Mouse (Mus musculus) CH12.LX (cell line): Measurements from ENCODE around the gene Ak3. TPM values are rescaled to one million over a fixed set of nuclear protein-coding genes. Genes with fewer than 3 reads are reported as not detected.
A peak's percentile ranks its signal among the peaks of the same experiment; 100 is the strongest.

Source experiments
- DNase-seq: peaks from one replicate; pipeline ENCODE4 v3.0.0-alpha.2; 2013; ENCODE audit errors: extremely low read depth
- H3K27ac ChIP-seq: 2 replicates; pipeline ENCODE4 v1.5.1; 2012; ENCODE audit warnings: low read depth, mild to moderate bottlenecking, control low read depth, moderate library complexity; ENCODE audit not compliant: insufficient read depth
- H3K27me3 ChIP-seq: replicated peaks from 2 replicates; pipeline ENCODE3; 2012; ENCODE audit warnings: inconsistent platforms
- H3K36me3 ChIP-seq, 2 experiments: replicated peaks in 1 of 2; 2 replicates each; pipeline versions ENCODE3 to v1.6.1; 2012; ENCODE audit warnings: inconsistent platforms in 1 of 2, low read length in 1 of 2, mild to moderate bottlenecking in 1 of 2, mixed read lengths in 1 of 2, moderate library complexity in 1 of 2; ENCODE audit not compliant: control insufficient read depth in 1 of 2, insufficient read depth in 1 of 2
- H3K4me1 ChIP-seq, 2 experiments: 2 replicates each; pipeline ENCODE4 v1.6.1; 2012; ENCODE audit warnings: inconsistent platforms in 1 of 2, moderate library complexity in 1 of 2; ENCODE audit not compliant: insufficient read depth in 2 of 2, control insufficient read depth in 1 of 2
- H3K4me2 ChIP-seq: 2 replicates; pipeline ENCODE4 v1.6.1; 2012; ENCODE audit warnings: low read depth, mild to moderate bottlenecking, control low read depth; ENCODE audit not compliant: poor library complexity, insufficient read depth, severe bottlenecking
- H3K4me3 ChIP-seq, 3 experiments: fragments of 150-350 bp in 1 of 3; sonication (generic) in 1 of 3; replicated peaks in 1 of 3; 2 replicates each; pipeline versions ENCODE3 to v1.5.1; 2011 to 2012; ENCODE audit warnings: low read depth in 2 of 3, low read length in 2 of 3, mild to moderate bottlenecking in 2 of 3, moderate library complexity in 2 of 3, control low read depth in 1 of 3, improper control_type of control experiment in 1 of 3, inconsistent platforms in 1 of 3, mixed read lengths in 1 of 3; ENCODE audit not compliant: poor library complexity in 1 of 3
- H3K79me2 ChIP-seq: replicated peaks from 2 replicates; pipeline ENCODE4 v1.6.1; 2012; ENCODE audit warnings: mild to moderate bottlenecking, moderate library complexity; ENCODE audit not compliant: control insufficient read depth, poor library complexity, insufficient read depth, severe bottlenecking; ENCODE audit errors: extremely low read depth
- H3K9ac ChIP-seq: 2 replicates; pipeline ENCODE4 v1.6.1; 2012; ENCODE audit warnings: low read depth, mild to moderate bottlenecking, control low read depth, moderate library complexity; ENCODE audit not compliant: insufficient read depth
- H3K9me3 ChIP-seq: replicated peaks from 2 replicates; pipeline ENCODE3; 2012; ENCODE audit warnings: low read length, inconsistent platforms, mixed read lengths
- BHLHE40 ChIP-seq: IDR thresholded peaks from 2 replicates; pipeline ENCODE4 v1.6.1; 2011; ENCODE audit warnings: mild to moderate bottlenecking, low read depth, low read length, improper control_type of control experiment
- CHD1 ChIP-seq: IDR thresholded peaks from 2 replicates; pipeline ENCODE4 v1.6.1; 2012; ENCODE audit warnings: low read depth, low read length, improper control_type of control experiment, inconsistent platforms
- CHD2 ChIP-seq: IDR thresholded peaks from 2 replicates; pipeline ENCODE4 v1.6.1; 2011; ENCODE audit warnings: low read length, improper control_type of control experiment
- CTCF ChIP-seq, 2 experiments: IDR thresholded peaks in 1 of 2; conservative IDR thresholded peaks in 1 of 2; 2 replicates each; pipeline ENCODE4 v1.5.1; 2011 to 2012; ENCODE audit warnings: low read depth in 2 of 2, low read length in 2 of 2, improper control_type of control experiment in 1 of 2, inconsistent platforms in 1 of 2, mild to moderate bottlenecking in 1 of 2, moderate library complexity in 1 of 2
- E2F4 ChIP-seq: IDR thresholded peaks from 2 replicates; pipeline ENCODE4 v1.6.1; 2011; ENCODE audit warnings: low read depth, low read length, improper control_type of control experiment; ENCODE audit not compliant: insufficient replicate concordance
- ELF1 ChIP-seq: IDR thresholded peaks from 2 replicates; pipeline ENCODE4 v1.6.1; 2014; ENCODE audit warnings: low read depth, mild to moderate bottlenecking, inconsistent platforms, low read length, improper control_type of control experiment
- EP300 ChIP-seq: IDR thresholded peaks from 2 replicates; pipeline ENCODE4 v1.6.1; 2011; ENCODE audit warnings: low read length, improper control_type of control experiment
- ETS1 ChIP-seq: conservative IDR thresholded peaks from 2 replicates; pipeline ENCODE4 v1.6.1; 2012; ENCODE audit warnings: low read depth, mild to moderate bottlenecking, inconsistent platforms, low read length, improper control_type of control experiment, moderate library complexity
- GABPA ChIP-seq: IDR thresholded peaks from 2 replicates; pipeline ENCODE4 v1.6.1; 2012; ENCODE audit warnings: low read depth, low read length, improper control_type of control experiment, inconsistent platforms; ENCODE audit not compliant: insufficient replicate concordance
- HCFC1 ChIP-seq: IDR thresholded peaks from 2 replicates; pipeline ENCODE4 v1.6.1; 2012; ENCODE audit warnings: low read depth, mild to moderate bottlenecking, inconsistent platforms, low read length, improper control_type of control experiment
- IRF4 ChIP-seq: IDR thresholded peaks from 2 replicates; pipeline ENCODE4 v1.6.1; 2014; ENCODE audit warnings: low read depth, mild to moderate bottlenecking, inconsistent platforms, low read length, improper control_type of control experiment
- JUN ChIP-seq: IDR thresholded peaks from 2 replicates; pipeline ENCODE4 v1.6.1; 2011; ENCODE audit warnings: low read depth, mild to moderate bottlenecking, low read length, improper control_type of control experiment, moderate library complexity; ENCODE audit not compliant: insufficient read depth
- JUND ChIP-seq: conservative IDR thresholded peaks from 2 replicates; pipeline ENCODE4 v1.6.1; 2011; ENCODE audit warnings: low read depth, low read length, improper control_type of control experiment
- KAT2A ChIP-seq: IDR thresholded peaks from 2 replicates; pipeline ENCODE4 v1.6.1; 2012; ENCODE audit warnings: low read length, improper control_type of control experiment, inconsistent platforms; ENCODE audit not compliant: insufficient replicate concordance
- MAFK ChIP-seq: IDR thresholded peaks from 2 replicates; pipeline ENCODE4 v1.6.1; 2011; ENCODE audit warnings: low read length, improper control_type of control experiment; ENCODE audit not compliant: insufficient replicate concordance
- MAX ChIP-seq: IDR thresholded peaks from 2 replicates; pipeline ENCODE4 v1.6.1; 2011; ENCODE audit warnings: low read length, improper control_type of control experiment
- MAZ ChIP-seq: IDR thresholded peaks from 2 replicates; pipeline ENCODE4 v1.6.1; 2012; ENCODE audit warnings: low read depth, mild to moderate bottlenecking, inconsistent platforms, low read length, improper control_type of control experiment, moderate library complexity
- MEF2A ChIP-seq: IDR thresholded peaks from 2 replicates; pipeline ENCODE4 v1.6.1; 2014; ENCODE audit warnings: low read depth, mild to moderate bottlenecking, inconsistent platforms, low read length, improper control_type of control experiment, borderline replicate concordance
- MXI1 ChIP-seq: IDR thresholded peaks from 2 replicates; pipeline ENCODE4 v1.6.1; 2011; ENCODE audit warnings: mild to moderate bottlenecking, low read depth, low read length, improper control_type of control experiment
- MYC ChIP-seq: IDR thresholded peaks from 2 replicates; pipeline ENCODE4 v1.6.1; 2011; ENCODE audit warnings: low read depth, mild to moderate bottlenecking, improper control_type of control experiment, low read length
- NELFE ChIP-seq: IDR thresholded peaks from 2 replicates; pipeline ENCODE4 v1.6.1; 2011; ENCODE audit warnings: low read depth, low read length, improper control_type of control experiment
- NRF1 ChIP-seq: IDR thresholded peaks from 2 replicates; pipeline ENCODE4 v1.6.1; 2014; ENCODE audit warnings: low read depth, mild to moderate bottlenecking, inconsistent platforms, low read length, improper control_type of control experiment, moderate library complexity
- PAX5 ChIP-seq: IDR thresholded peaks from 2 replicates; pipeline ENCODE4 v1.6.1; 2012; ENCODE audit warnings: low read length, inconsistent platforms, mixed read lengths
- POLR2A ChIP-seq: IDR thresholded peaks from 2 replicates; pipeline ENCODE4 v1.6.1; 2011; ENCODE audit warnings: low read depth, mild to moderate bottlenecking, improper control_type of control experiment, low read length
- POLR2AphosphoS2 ChIP-seq: IDR thresholded peaks from 2 replicates; pipeline ENCODE4 v1.6.1; 2011; ENCODE audit warnings: low read depth, low read length, improper control_type of control experiment
- RAD21 ChIP-seq: IDR thresholded peaks from 2 replicates; pipeline ENCODE4 v1.6.1; 2011; ENCODE audit warnings: low read depth, mild to moderate bottlenecking, low read length, improper control_type of control experiment, moderate library complexity
- RCOR1 ChIP-seq: conservative IDR thresholded peaks from 2 replicates; pipeline ENCODE4 v1.6.1; 2012; ENCODE audit warnings: low read depth, mild to moderate bottlenecking, inconsistent platforms, low read length, improper control_type of control experiment
- SIN3A ChIP-seq: IDR thresholded peaks from 2 replicates; pipeline ENCODE4 v1.6.1; 2012; ENCODE audit warnings: low read length, improper control_type of control experiment, inconsistent platforms
- SMC3 ChIP-seq: IDR thresholded peaks from 2 replicates; pipeline ENCODE4 v1.6.1; 2011; ENCODE audit warnings: low read depth, low read length, improper control_type of control experiment
- TBP ChIP-seq: conservative IDR thresholded peaks from 2 replicates; pipeline ENCODE4 v1.6.1; 2011; ENCODE audit warnings: low read depth, low read length, improper control_type of control experiment
- TCF12 ChIP-seq: IDR thresholded peaks from 2 replicates; pipeline ENCODE4 v1.6.1; 2014; ENCODE audit warnings: low read depth, mild to moderate bottlenecking, inconsistent platforms, low read length, improper control_type of control experiment
- UBTF ChIP-seq: IDR thresholded peaks from 2 replicates; pipeline ENCODE4 v1.6.1; 2012; ENCODE audit warnings: low read depth, mild to moderate bottlenecking, inconsistent platforms, low read length, improper control_type of control experiment, moderate library complexity
- USF1 ChIP-seq: IDR thresholded peaks from 2 replicates; pipeline ENCODE4 v1.6.1; 2014; ENCODE audit warnings: low read depth, mild to moderate bottlenecking, inconsistent platforms, low read length, improper control_type of control experiment
- USF2 ChIP-seq: conservative IDR thresholded peaks from 2 replicates; pipeline ENCODE4 v1.6.1; 2011; ENCODE audit warnings: low read depth, low read length, improper control_type of control experiment
- ZC3H11A ChIP-seq: IDR thresholded peaks from 2 replicates; pipeline ENCODE4 v1.6.1; 2012; ENCODE audit warnings: low read depth, mild to moderate bottlenecking, inconsistent platforms, low read length, improper control_type of control experiment
- ZKSCAN1 ChIP-seq: IDR thresholded peaks from 2 replicates; pipeline ENCODE4 v1.6.1; 2012; ENCODE audit warnings: low read depth, inconsistent platforms, low read length, improper control_type of control experiment, borderline replicate concordance
- ZMIZ1 ChIP-seq: IDR thresholded peaks from 2 replicates; pipeline ENCODE4 v1.6.1; 2012; ENCODE audit warnings: low read depth, mild to moderate bottlenecking, inconsistent platforms, low read length, improper control_type of control experiment
- ZNF384 ChIP-seq: IDR thresholded peaks from 2 replicates; pipeline ENCODE4 v1.6.1; 2012; ENCODE audit warnings: low read depth, low read length, improper control_type of control experiment, inconsistent platforms
- dilution Hi-C: fragments of 300-500 bp; cut with MboI; formaldehyde crosslinking; loops from 2 replicates; pipeline ENCODE4 v1.14.3; 2020; ENCODE audit warnings: low sequenced_read_pairs; ENCODE audit not compliant: extremely low pct_unique_long_range_greater_than_20kb, extremely low pct_ligation_motif_present
- in situ Hi-C: fragments of 300-500 bp; cut with MboI; formaldehyde crosslinking; loops from 3 replicates; pipeline ENCODE4 v1.14.3; 2019; ENCODE audit warnings: low sequenced_read_pairs, low pct_ligation_motif_present, low pct_unique_long_range_greater_than_20kb, mixed read lengths
- polyA plus RNA-seq: library from polyadenylated mRNA; unstranded; fragments of >175 nt; gene quantifications from 2 replicates; pipeline ENCODE4 v1.2.1, GENCODE M21; 2012; ENCODE audit warnings: low read depth; ENCODE audit not compliant: insufficient read length
- total RNA-seq, 2 experiments: library from RNA; depleted of rRNA; stranded (reverse); fragments of 300-350 nt in 1 of 2; fragments of >200 nt in 1 of 2; gene quantifications; 2 replicates each; pipeline ENCODE4 v1.2.3; 2012 to 2014

Ak3 gene
- total and polyA plus RNA-seq, 3 experiments, result 21.3 to 38.8 (median 33.9) TPM

DNA sequence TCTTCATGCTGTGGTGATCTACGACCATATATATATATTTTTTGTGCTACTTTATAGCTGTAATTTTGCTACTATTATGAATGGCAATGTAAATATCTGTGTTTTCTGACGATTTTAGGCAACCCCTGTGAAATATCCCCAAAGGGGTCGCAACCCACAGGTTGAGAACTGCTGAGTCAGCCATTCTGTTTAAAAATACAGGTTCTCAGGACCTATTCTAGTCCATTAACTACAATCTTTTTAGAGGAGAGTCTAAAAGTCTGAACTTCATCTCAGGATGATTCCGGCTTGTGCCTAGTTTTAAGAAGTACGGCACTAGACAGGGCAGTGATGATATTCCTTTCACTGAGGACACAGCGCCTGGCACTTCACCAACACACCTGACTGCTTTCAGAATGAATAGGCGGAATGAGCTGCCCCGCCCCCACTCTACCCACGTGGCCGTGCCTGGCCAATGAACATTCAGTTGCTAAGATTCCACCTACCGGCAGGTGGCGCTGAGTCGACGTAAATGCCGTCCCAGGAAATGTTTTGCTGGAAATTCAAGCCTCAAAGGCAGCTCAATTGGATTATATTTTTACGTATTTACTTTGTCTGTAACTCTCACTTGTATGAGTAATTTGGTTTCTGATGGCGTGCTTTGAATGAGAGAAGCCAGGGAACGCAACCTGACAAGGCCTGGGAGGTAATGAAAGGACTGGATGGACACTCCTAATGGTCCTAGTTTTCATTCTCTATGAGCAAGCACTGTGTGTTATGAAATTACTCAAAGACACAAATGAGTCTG is 16.0 kb upstream of the Ak3 start:
- H3K27me3 ChIP-seq, result no peaks in the 10 kb centered on the region
- H3K36me3 ChIP-seq, result no peaks in the 10 kb centered on the region
- dilution Hi-C loops (no loop called here), in situ Hi-C loops (loop anchor here (25.0 kb wide), 1 partner anchor 449 kb away; the partner anchor contains the start of gene Ric1)
- peak overlapping the region; percentile 24 to 64 (median 44) for H3K4me3 ChIP-seq
- peak; percentile 80 for TF ChIP-seq BHLHE40
- peak; percentile 96 for TF ChIP-seq CHD2
- TF ChIP-seq HCFC1, result peak; percentile 53
- peak; percentile 40 for TF ChIP-seq POLR2A
- TF ChIP-seq ZNF384, result no peak; the same call in 1 of the 2 replicates
- TF ChIP-seq ETS1, result peak; percentile 59
- TF ChIP-seq USF1, result peak; percentile 99
- TF ChIP-seq TBP, result no peak
- TF ChIP-seq SMC3, result peak; percentile 83
- TF ChIP-seq ZMIZ1, result no peak
- TF ChIP-seq GABPA, result no peak
- no peak for TF ChIP-seq POLR2AphosphoS2
- TF ChIP-seq MYC, result peak; percentile 57; the same call in 1 of the 2 replicates
- TF ChIP-seq MAX, result peak; percentile 98
- TF ChIP-seq CHD1, result no peak
- TF ChIP-seq EP300, result peak; percentile 56
- peak; percentile 76; the same call in 1 of the 2 replicates for TF ChIP-seq RCOR1
- no peak for TF ChIP-seq PAX5
- TF ChIP-seq CTCF (conservative IDR thresholded peaks at IDR 0.05 in 1 of 2, IDR thresholded peaks at IDR 0.05 in 1 of 2; ENCODE audit: low read depth in 2 of 2, low read length in 2 of 2), result peak; percentile 80 to 96
- peak; percentile 73 for TF ChIP-seq TCF12
- no peak for TF ChIP-seq KAT2A
- peak; percentile 99 for TF ChIP-seq USF2
- no peak for TF ChIP-seq NRF1
- TF ChIP-seq MAZ, result peak; percentile 67; the same call in 1 of the 2 replicates
- no peak for TF ChIP-seq UBTF
- TF ChIP-seq JUND, result peak; percentile 83
- peak; percentile 70 for TF ChIP-seq ELF1
- 0 out of 2 replicates have a peak, but pooled peaks have one; percentile 13 for TF ChIP-seq NELFE
- peak; percentile 99 for TF ChIP-seq IRF4
- peak; percentile 73; the same call in 1 of the 2 replicates for TF ChIP-seq MXI1
- TF ChIP-seq E2F4, result no peak
- peak; percentile 77; the same call in 1 of the 2 replicates for TF ChIP-seq SIN3A
- peak; percentile 98 for TF ChIP-seq RAD21
- TF ChIP-seq JUN, result peak; percentile 74
- peak; percentile 53; the same call in 1 of the 2 replicates for TF ChIP-seq ZC3H11A
- no peak for TF ChIP-seq ZKSCAN1
- TF ChIP-seq MAFK, result peak; percentile 99
- TF ChIP-seq MEF2A, result peak; percentile 65
- peak overlapping the region; percentile 15; the same call in 1 of the 2 replicates for H3K27ac ChIP-seq
- peaks cover 2 to 17% of the 10 kb centered on the region in 2 experiments; a peak in 3 of 4 replicates for H3K4me1 ChIP-seq
- DNase-seq, result peak; percentile 95
- no peaks in the 10 kb centered on the region for H3K9me3 ChIP-seq
- H3K9ac ChIP-seq, result peak overlapping the region; percentile 52; the same call in 1 of the 2 replicates
- no peaks in the 10 kb centered on the region for H3K79me2 ChIP-seq
- peak overlapping the region; percentile 85 for H3K4me2 ChIP-seq
